Mouse (Mus musculus): ENCODE data around the gene Tvp23a.

GRCm38 (mm10) chr16:10392587-10392986, 54.6 kb downstream of the Tvp23a start:
- TF ChIP-seq CTCF (IDR thresholded peaks at IDR 0.05; ENCODE audit: low read depth, low read length) (no peak), TAL1 (conservative IDR thresholded peaks at IDR 0.05; ENCODE audit: low read depth, low read length) (no peak)

Data from G1E (cell line).